In the genomic region with DNA sequence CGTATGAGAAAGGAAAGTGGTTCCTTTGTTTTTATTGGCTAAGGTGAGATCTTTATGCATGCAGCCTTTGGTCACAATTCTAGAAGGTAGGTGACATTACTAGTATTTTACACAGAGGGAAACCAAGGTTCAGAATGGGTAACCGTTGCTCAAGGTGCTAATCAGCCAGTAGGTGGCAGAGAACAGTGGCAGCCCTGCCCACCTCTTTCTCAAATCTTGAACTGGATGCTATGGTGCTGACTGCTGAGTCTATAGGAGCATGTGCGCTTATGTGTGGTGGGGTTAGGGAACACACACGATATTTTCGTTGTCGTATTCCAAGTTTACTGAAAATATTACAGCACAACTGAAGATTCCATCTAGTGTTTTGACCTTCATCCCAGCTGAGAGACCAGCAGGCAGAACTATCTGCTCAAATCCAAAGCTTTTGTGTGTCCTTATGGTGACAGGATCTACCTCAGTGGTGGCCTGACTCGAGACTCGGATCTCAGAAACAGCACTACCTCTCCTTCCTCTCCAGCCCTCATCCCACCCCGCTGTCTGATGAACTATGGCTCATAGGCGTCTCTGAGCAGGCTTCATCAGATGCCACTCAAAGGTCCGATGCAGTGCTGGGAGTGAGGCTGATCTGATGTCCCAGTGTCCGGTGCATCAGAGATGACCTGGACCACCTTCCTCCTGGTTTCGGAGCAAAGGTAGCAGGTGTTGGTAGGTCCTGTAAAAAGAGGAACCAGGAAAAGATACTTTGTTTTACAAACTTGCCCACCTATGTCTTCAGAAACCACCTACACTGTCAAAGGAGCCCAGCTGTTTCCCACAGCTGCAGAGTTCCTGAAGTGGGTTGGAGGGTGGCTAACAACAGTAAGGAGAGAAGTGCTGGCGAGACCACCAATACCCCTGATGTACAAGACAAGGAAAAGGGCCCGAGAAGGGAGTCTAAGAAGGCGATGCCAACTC, we compare ENCODE assay signal across 9 mouse cellular contexts. TPM values are rescaled to one million over a fixed set of nuclear protein-coding genes. Genes with fewer than 3 reads are reported as not detected.
A peak's percentile ranks its signal among the peaks of the same experiment; 100 is the strongest.
DNase-seq lines count a peak whose midpoint lies in the region; ATAC-seq lines count a peak whose summit lies in the region.
"Had no signal": no experiment of that assay in that cellular context is flagged by ENCODE, and none has a peak within 500 bp of the region (broad histone marks: within the 10 kb centered on the region; RNA-seq: fewer than 3 reads in every experiment).

No protein-coding gene starts in this region.

- peak; percentile 58 for DNase-seq in cerebellum, adult 9-10 months
- no peak for DNase-seq in cerebellum, postnatal 10 days
- peak; percentile 80 for DNase-seq in CD4-positive helper T cell, adult 2 months (ENCODE audit: low read depth, low spot score)
- no peak for DNase-seq in forebrain, embryonic 14.5 days (ENCODE audit: low spot score)
- no peak for DNase-seq in liver, embryonic 13.5 days
- DNase-seq in layer of hippocampus, postnatal 25 days (ENCODE audit: extremely low spot score in 1 of 2, low spot score in 1 of 2), result no peak
- no peak for DNase-seq in adrenal gland, postnatal 36 days

- peak overlapping the region; percentile 97 for H3K27ac ChIP-seq in forebrain, embryonic 14.5 days (ENCODE audit: low read depth, low read length)
- peak overlapping the region; percentile 98 for H3K27ac ChIP-seq in liver, embryonic 13.5 days
- H3K27ac ChIP-seq in stomach, embryonic 16.5 days (ENCODE audit: low read length), result peak overlapping the region; percentile 100

- WGBS in forebrain, embryonic 14.5 days, result 69% methylated on average over 16 of the region's 16 CpGs
- WGBS in liver, embryonic 13.5 days (ENCODE audit: insufficient replicate concordance), result 56% methylated on average over 16 of the region's 16 CpGs
- 65% methylated on average over 16 of the region's 16 CpGs for WGBS in stomach, embryonic 16.5 days

- peak overlapping the region; percentile 57 for H3K4me2 ChIP-seq in forebrain, embryonic 14.5 days (ENCODE audit: low read length)
- H3K4me2 ChIP-seq in liver, embryonic 13.5 days, result peak overlapping the region; percentile 85
- H3K4me2 ChIP-seq in stomach, embryonic 16.5 days (ENCODE audit: low read depth, low read length), result peak overlapping the region; percentile 72

- peaks cover 43% of the 10 kb centered on the region for H3K4me1 ChIP-seq in forebrain, embryonic 14.5 days (ENCODE audit: control insufficient read depth, insufficient read depth, low read length)
- peaks cover 95% of the 10 kb centered on the region for H3K4me1 ChIP-seq in liver, embryonic 13.5 days (replicated peaks)
- H3K4me1 ChIP-seq in stomach, embryonic 16.5 days (ENCODE audit: control insufficient read depth, insufficient read depth, low read length), result peaks cover 62% of the 10 kb centered on the region

- no peak for ATAC-seq in forebrain, embryonic 14.5 days
- ATAC-seq in liver, embryonic 13.5 days (ENCODE audit: low read depth), result no peak
- no peak for ATAC-seq in stomach, embryonic 16.5 days (ENCODE audit: insufficient read depth, low FRiP score)

- peak overlapping the region; percentile 23 for H3K4me3 ChIP-seq in forebrain, embryonic 14.5 days (ENCODE audit: low read depth, low read length)
- peak overlapping the region; percentile 60 for H3K4me3 ChIP-seq in liver, embryonic 13.5 days (replicated peaks)
- peak overlapping the region; percentile 40 for H3K4me3 ChIP-seq in stomach, embryonic 16.5 days (replicated peaks; ENCODE audit: low read length)

- no peaks in the 10 kb centered on the region for H3K27me3 ChIP-seq in forebrain, embryonic 14.5 days (replicated peaks; ENCODE audit: control insufficient read depth, insufficient read depth, low read length)
- H3K27me3 ChIP-seq in liver, embryonic 13.5 days, result peaks cover 45% of the 10 kb centered on the region
- no peaks in the 10 kb centered on the region for H3K27me3 ChIP-seq in stomach, embryonic 16.5 days (ENCODE audit: control insufficient read depth, insufficient read depth, low read length)

- peak overlapping the region; percentile 55 for H3K9ac ChIP-seq in forebrain, embryonic 14.5 days (ENCODE audit: low read length)
- peak overlapping the region; percentile 76 for H3K9ac ChIP-seq in liver, embryonic 13.5 days
- peak overlapping the region; percentile 68 for H3K9ac ChIP-seq in stomach, embryonic 16.5 days (ENCODE audit: low read length)

- no peaks in the 10 kb centered on the region for H3K36me3 ChIP-seq in forebrain, embryonic 14.5 days (ENCODE audit: control insufficient read depth, insufficient read depth, low read length)
- H3K36me3 ChIP-seq in liver, embryonic 13.5 days, result no peaks in the 10 kb centered on the region
- no peaks in the 10 kb centered on the region for H3K36me3 ChIP-seq in stomach, embryonic 16.5 days (ENCODE audit: control insufficient read depth, insufficient read depth, low read length)

- no peaks in the 10 kb centered on the region for H3K9me3 ChIP-seq in forebrain, embryonic 14.5 days (replicated peaks; ENCODE audit: control insufficient read depth, low read length)
- no peaks in the 10 kb centered on the region for H3K9me3 ChIP-seq in liver, embryonic 13.5 days (replicated peaks)
- no peaks in the 10 kb centered on the region for H3K9me3 ChIP-seq in stomach, embryonic 16.5 days (replicated peaks; ENCODE audit: control insufficient read depth, low read length)

RNA-seq across cellular contexts. Expression of a gene that starts 18.9 kb away (rescaled TPM):
- polyA plus RNA-seq in forebrain, embryonic 14.5 days (2014; fragmentation: Nextera tagmentation; extraction: Ambion mirVana), result 67.3 and 82.6 TPM in 2 replicates
- polyA plus RNA-seq in liver, embryonic 13.5 days (2015; fragmentation: Nextera tagmentation; extraction: Ambion mirVana), result 79.6 and 89.1 TPM in 2 replicates
- 98.5 and 110 TPM in 2 replicates for polyA plus RNA-seq in stomach, embryonic 16.5 days (2015; fragmentation: Nextera tagmentation; extraction: Ambion mirVana)
- total RNA-seq in layer of hippocampus, postnatal 25 days (2021), result 10 to 100 TPM; 17.0 to 18.1 TPM
- total RNA-seq in adrenal gland, postnatal 36 days (2021), result 10 to 100 TPM; 38.7 to 39.1 TPM

RNA-seq across cellular contexts. Expression of a gene that starts 23.0 kb away (rescaled TPM):
- polyA plus RNA-seq in forebrain, embryonic 14.5 days (2014; fragmentation: Nextera tagmentation; extraction: Ambion mirVana), result 3.3 and 7.7 TPM in 2 replicates
- polyA plus RNA-seq in liver, embryonic 13.5 days (2015; fragmentation: Nextera tagmentation; extraction: Ambion mirVana), result 2.2 and 2.5 TPM in 2 replicates
- polyA plus RNA-seq in stomach, embryonic 16.5 days (2015; fragmentation: Nextera tagmentation; extraction: Ambion mirVana), result 12.3 and 13.1 TPM in 2 replicates
- total RNA-seq in layer of hippocampus, postnatal 25 days (2021), result 1 to 10 TPM; 3.2 to 5.4 TPM
- 1 to 10 TPM; 9.3 to 9.8 TPM for total RNA-seq in adrenal gland, postnatal 36 days (2021)

RNA-seq across cellular contexts. Expression of a gene that starts 51.0 kb away (rescaled TPM):
- polyA plus RNA-seq in forebrain, embryonic 14.5 days (2014; fragmentation: Nextera tagmentation; extraction: Ambion mirVana), result 0.13 TPM in 1 of 2 replicates, not detected in the other
- 0.08 and 0.12 TPM in 2 replicates for polyA plus RNA-seq in liver, embryonic 13.5 days (2015; fragmentation: Nextera tagmentation; extraction: Ambion mirVana)
- polyA plus RNA-seq in stomach, embryonic 16.5 days (2015; fragmentation: Nextera tagmentation; extraction: Ambion mirVana), result 4.8 and 8.4 TPM in 2 replicates
- under 1 TPM in 1 of 2 experiments, not detected in 1; 0.22 TPM for total RNA-seq in layer of hippocampus, postnatal 25 days (2021)
- total RNA-seq in adrenal gland, postnatal 36 days (2021), result not detected
- total RNA-seq: heart, adult 18-20 months had no signal

Comparison
In these comparisons a context has a peak if more than half of its experiments do, and no peak if none do; other contexts are left out.
1. DNase-seq: peak in cerebellum, adult 9-10 months (single experiment) and CD4-positive helper T cell, adult 2 months (single experiment); none in cerebellum, postnatal 10 days (0 of 2), forebrain, embryonic 14.5 days (single experiment), liver, embryonic 13.5 days (single experiment), layer of hippocampus, postnatal 25 days (0 of 2) and adrenal gland, postnatal 36 days (0 of 2).
2. Peak in every context shown above with its lines, with median percentiles within 50 percentile points of each other: H3K27ac ChIP-seq, H3K4me2 ChIP-seq, H3K4me3 ChIP-seq and H3K9ac ChIP-seq.